Mouse (Mus musculus): Measurements from ENCODE around the gene Wdr64. TPM values are rescaled to one million over a fixed set of nuclear protein-coding genes. Genes with fewer than 3 reads are reported as not detected.

The Wdr64 gene
- total and polyA plus RNA-seq, 3 experiments = not detected

DNA sequence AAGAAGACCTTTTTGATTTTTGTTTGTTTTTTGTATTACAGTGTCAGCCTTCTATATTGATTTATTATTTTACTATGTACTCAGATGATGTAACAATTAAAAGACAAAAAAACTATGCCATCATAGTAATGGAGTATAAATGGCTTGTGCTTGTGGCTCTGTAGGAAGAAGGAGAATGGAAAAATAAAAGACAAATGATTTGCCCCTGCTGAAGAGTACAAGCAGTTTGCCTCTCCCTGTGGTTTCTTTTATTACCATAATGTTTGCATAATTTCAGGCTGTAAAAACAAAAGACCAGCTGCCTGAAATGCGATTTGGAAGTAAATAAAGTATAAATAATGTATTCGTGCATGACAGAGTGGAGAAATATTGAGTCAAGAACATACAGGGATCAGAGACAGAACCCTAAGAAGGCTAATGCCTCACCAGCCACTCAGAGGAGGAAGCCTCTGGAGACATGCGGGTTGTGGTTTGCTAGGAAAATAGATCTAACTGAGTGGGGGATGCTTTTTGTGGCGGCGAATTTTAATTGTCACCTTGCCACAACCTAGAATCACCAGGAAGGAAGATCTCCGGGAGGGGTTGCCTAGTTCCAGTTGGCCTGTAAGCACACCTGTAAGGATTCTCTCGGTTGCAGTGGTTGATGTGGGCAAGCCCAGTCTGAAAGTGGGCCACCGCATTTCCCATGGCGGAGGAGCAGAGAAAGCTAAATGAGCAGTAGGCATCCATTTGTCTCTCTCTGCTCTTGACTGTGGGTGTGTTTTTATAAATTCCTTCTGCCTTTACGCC is 56.4 kb downstream of the Wdr64 start:
- H3K27ac ChIP-seq = no peak overlapping the region

GRCm38 (mm10) chr1:175794668-175795067 is 96.3 kb downstream of the Wdr64 start:
- peak overlapping the region; percentile 49 for H3K27ac ChIP-seq
- no peak for DNase-seq

More for the DNA sequence above, 56.4 kb downstream of the Wdr64 start:
- TF ChIP-seq POLR2A (IDR thresholded peaks at IDR 0.05; ENCODE audit: insufficient read depth, low read depth, low read length) = no peak
- TF ChIP-seq EP300 (IDR thresholded peaks at IDR 0.05; ENCODE audit: insufficient read depth, low read depth, low read length) = no peak
- TF ChIP-seq CTCF (IDR thresholded peaks at IDR 0.05) = no peak
- 75% methylated on average over 10 of the region's 10 CpGs for WGBS
- no peak for DNase-seq
- Histone ChIP-seq H3K27me3 (ENCODE audit: control insufficient read depth, insufficient read depth, low read length) (no peaks in the 10 kb centered on the region), H3K9ac (ENCODE audit: low read depth, low read length) (no peak overlapping the region), H3K4me3 (no peak overlapping the region), H3K79me2 (replicated peaks; ENCODE audit: control insufficient read depth, insufficient read depth, low read length) (no peaks in the 10 kb centered on the region), H3K4me1 (ENCODE audit: control insufficient read depth, insufficient read depth, low read length) (no peaks in the 10 kb centered on the region), H3K36me3 (ENCODE audit: control insufficient read depth, insufficient read depth, low read length) (no peaks in the 10 kb centered on the region)
- intact Hi-C loops (cut with DNase I) = no loop called here

GRCm38 (mm10) chr1:175808356-175808755 is 110.0 kb downstream of the Wdr64 start:
- Histone ChIP-seq H3K79me2 (replicated peaks; ENCODE audit: control insufficient read depth, insufficient read depth, low read length) (no peaks in the 10 kb centered on the region), H3K27ac (no peak overlapping the region), H3K36me3 (ENCODE audit: control insufficient read depth, insufficient read depth, low read length) (no peaks in the 10 kb centered on the region), H3K27me3 (ENCODE audit: control insufficient read depth, insufficient read depth, low read length) (no peaks in the 10 kb centered on the region), H3K9ac (ENCODE audit: low read depth, low read length) (no peak overlapping the region), H3K4me1 (ENCODE audit: control insufficient read depth, insufficient read depth, low read length) (no peaks in the 10 kb centered on the region), H3K4me3 (no peak overlapping the region)
- intact Hi-C loops (cut with DNase I) = no loop called here
- no peak for DNase-seq
- WGBS = 62% methylated on average over 5 of the region's 5 CpGs
- no peak for TF ChIP-seq CTCF (IDR thresholded peaks at IDR 0.05)
- TF ChIP-seq POLR2A (IDR thresholded peaks at IDR 0.05; ENCODE audit: insufficient read depth, low read depth, low read length) = no peak
- no peak for TF ChIP-seq EP300 (IDR thresholded peaks at IDR 0.05; ENCODE audit: insufficient read depth, low read depth, low read length)

More at GRCm38 (mm10) chr1:175794668-175795067, 96.3 kb downstream of the Wdr64 start:
- intact Hi-C loops (cut with DNase I) = no loop called here
- Histone ChIP-seq H3K36me3 (ENCODE audit: control insufficient read depth, insufficient read depth, low read length) (peaks cover 3% of the 10 kb centered on the region; the same call in 1 of the 2 replicates), H3K79me2 (replicated peaks; ENCODE audit: control insufficient read depth, insufficient read depth, low read length) (no peaks in the 10 kb centered on the region), H3K4me1 (ENCODE audit: control insufficient read depth, insufficient read depth, low read length) (peaks cover 1% of the 10 kb centered on the region; the same call in 1 of the 2 replicates), H3K4me3 (no peak overlapping the region), H3K9ac (ENCODE audit: low read depth, low read length) (no peak overlapping the region), H3K27me3 (ENCODE audit: control insufficient read depth, insufficient read depth, low read length) (no peaks in the 10 kb centered on the region)
- WGBS = 33% methylated on average over 2 of the region's 2 CpGs
- TF ChIP-seq CTCF (IDR thresholded peaks at IDR 0.05) = no peak
- TF ChIP-seq POLR2A (IDR thresholded peaks at IDR 0.05; ENCODE audit: insufficient read depth, low read depth, low read length) = no peak
- TF ChIP-seq EP300 (IDR thresholded peaks at IDR 0.05; ENCODE audit: insufficient read depth, low read depth, low read length) = no peak

- TF ChIP-seq CTCF (IDR thresholded peaks at IDR 0.05) (no peak), EP300 (IDR thresholded peaks at IDR 0.05; ENCODE audit: insufficient read depth, low read depth, low read length) (no peak), POLR2A (IDR thresholded peaks at IDR 0.05; ENCODE audit: insufficient read depth, low read depth, low read length) (no peak)
- H3K79me2 ChIP-seq (replicated peaks; ENCODE audit: control insufficient read depth, insufficient read depth, low read length) = no peaks in the 10 kb centered on the region
- DNase-seq = no peak
- H3K4me1 ChIP-seq (ENCODE audit: control insufficient read depth, insufficient read depth, low read length) = no peaks in the 10 kb centered on the region
- intact Hi-C loops (cut with DNase I) = no loop called here
- H3K9ac ChIP-seq (ENCODE audit: low read depth, low read length) = no peak overlapping the region
- WGBS = 18% methylated on average over 1 of the region's 1 CpGs
- H3K27me3 ChIP-seq (ENCODE audit: control insufficient read depth, insufficient read depth, low read length) = no peaks in the 10 kb centered on the region
- H3K36me3 ChIP-seq (ENCODE audit: control insufficient read depth, insufficient read depth, low read length) = no peaks in the 10 kb centered on the region
- no peak overlapping the region for H3K4me3 ChIP-seq
- no peak overlapping the region for H3K27ac ChIP-seq
Measured at GRCm38 (mm10) chr1:175811625-175812024, 113.2 kb downstream of the Wdr64 start.

- no peak overlapping the region for H3K27ac ChIP-seq
- no peaks in the 10 kb centered on the region for H3K79me2 ChIP-seq (replicated peaks; ENCODE audit: control insufficient read depth, insufficient read depth, low read length)
- intact Hi-C loops (cut with DNase I) = no loop called here
- TF ChIP-seq EP300 (IDR thresholded peaks at IDR 0.05; ENCODE audit: insufficient read depth, low read depth, low read length) (no peak), CTCF (IDR thresholded peaks at IDR 0.05) (no peak), POLR2A (IDR thresholded peaks at IDR 0.05; ENCODE audit: insufficient read depth, low read depth, low read length) (no peak)
- no peaks in the 10 kb centered on the region for H3K36me3 ChIP-seq (ENCODE audit: control insufficient read depth, insufficient read depth, low read length)
- WGBS = 53% methylated on average over 9 of the region's 9 CpGs
- no peaks in the 10 kb centered on the region for H3K27me3 ChIP-seq (ENCODE audit: control insufficient read depth, insufficient read depth, low read length)
- no peak for DNase-seq
- H3K4me3 ChIP-seq = no peak overlapping the region
- H3K9ac ChIP-seq (ENCODE audit: low read depth, low read length) = no peak overlapping the region
- H3K4me1 ChIP-seq (ENCODE audit: control insufficient read depth, insufficient read depth, low read length) = no peaks in the 10 kb centered on the region
Measured at GRCm38 (mm10) chr1:175823815-175824438, 125.5 kb downstream of the Wdr64 start.

DNA sequence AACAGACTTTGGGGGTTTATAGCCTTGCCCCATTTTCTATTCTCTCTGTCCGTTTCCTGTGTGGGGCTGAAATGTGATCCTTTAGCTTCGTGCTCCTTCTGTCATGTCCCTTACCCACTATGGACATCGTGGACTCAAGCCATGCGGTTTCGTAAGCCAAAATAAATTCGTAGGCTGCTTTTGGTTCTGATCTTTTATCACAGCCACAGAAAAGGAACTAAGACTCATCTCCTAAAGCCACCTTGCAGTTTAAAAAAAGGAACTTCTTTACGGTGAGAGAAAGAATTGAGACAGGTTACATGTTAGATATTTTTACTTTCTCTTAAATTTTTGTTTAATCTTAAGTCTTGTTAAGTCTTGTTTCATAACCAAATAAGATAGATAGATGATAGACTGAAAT is 130.1 kb downstream of the Wdr64 start:
- Histone ChIP-seq H3K79me2 (replicated peaks; ENCODE audit: control insufficient read depth, insufficient read depth, low read length) (no peaks in the 10 kb centered on the region), H3K36me3 (ENCODE audit: control insufficient read depth, insufficient read depth, low read length) (no peaks in the 10 kb centered on the region), H3K4me1 (ENCODE audit: control insufficient read depth, insufficient read depth, low read length) (no peaks in the 10 kb centered on the region), H3K27ac (no peak overlapping the region), H3K9ac (ENCODE audit: low read depth, low read length) (no peak overlapping the region), H3K27me3 (ENCODE audit: control insufficient read depth, insufficient read depth, low read length) (no peaks in the 10 kb centered on the region), H3K4me3 (no peak overlapping the region)
- WGBS = 82% methylated on average over 7 of the region's 7 CpGs
- DNase-seq = no peak
- no peak for TF ChIP-seq POLR2A (IDR thresholded peaks at IDR 0.05; ENCODE audit: insufficient read depth, low read depth, low read length)
- intact Hi-C loops (cut with DNase I) = no loop called here

Measured in heart, adult 2 months (tissue).